Mouse (Mus musculus) thymus, adult 2 months (tissue): ENCODE results near the gene Stat3.

Source experiments
- CTCF ChIP-seq: fragments of 200-500 bp; IDR thresholded peaks from 2 replicates; pipeline ENCODE4 v1.5.1; 2012; ENCODE audit warnings: mild to moderate bottlenecking, control low read depth, low read length, moderate library complexity, borderline replicate concordance; ENCODE audit not compliant: control insufficient read depth, poor library complexity, insufficient read depth; ENCODE audit errors: extremely low read depth
- POLR2A ChIP-seq: fragments of 200-500 bp; IDR thresholded peaks from 2 replicates; pipeline ENCODE4 v1.6.1; 2012; ENCODE audit warnings: mild to moderate bottlenecking, low read length, control low read depth, moderate library complexity; ENCODE audit not compliant: control insufficient read depth, poor library complexity, insufficient read depth; ENCODE audit errors: extremely low read depth

GRCm38 (mm10) chr11:100975241-100975640 lies 35.9 kb upstream of the Stat3 start:
- no peak for TF ChIP-seq CTCF
- TF ChIP-seq POLR2A = no peak
